Mouse (Mus musculus) myocyte (in vitro differentiated cells): Measurements from ENCODE around the gene Mtrf1l. TPM values are rescaled to one million over a fixed set of nuclear protein-coding genes. Genes with fewer than 3 reads are reported as not detected.

Source experiments
- H3K27me3 ChIP-seq: one replicate; pipeline ENCODE4 v1.6.1; 2011; ENCODE audit not compliant: control insufficient read depth, insufficient read depth, insufficient read length
- H3K36me3 ChIP-seq: one replicate; pipeline ENCODE4 v1.6.1; 2011; ENCODE audit not compliant: control insufficient read depth, insufficient read depth
- H3K4me2 ChIP-seq: one replicate; pipeline ENCODE4 v1.6.1; 2011; ENCODE audit warnings: low read depth, control low read depth
- H3K4me3 ChIP-seq: one replicate; pipeline ENCODE4 v1.5.1; 2011; ENCODE audit warnings: mild to moderate bottlenecking, control low read depth, moderate library complexity
- H3K79me2 ChIP-seq: one replicate; pipeline ENCODE4 v1.6.1; 2011; ENCODE audit not compliant: control insufficient read depth, insufficient read depth
- H3ac ChIP-seq: one replicate; pipeline ENCODE4 v1.6.1; 2011; ENCODE audit not compliant: control insufficient read depth, insufficient read length
- CEBPB ChIP-seq: IDR thresholded peaks from 2 replicates; pipeline ENCODE4 v1.6.1; 2011; ENCODE audit warnings: mild to moderate bottlenecking, moderate library complexity; ENCODE audit not compliant: poor library complexity, insufficient read depth, severe bottlenecking
- E2F4 ChIP-seq: IDR thresholded peaks from one replicate; pipeline ENCODE4 v1.6.1; 2011; ENCODE audit warnings: mild to moderate bottlenecking, control low read depth, moderate library complexity; ENCODE audit not compliant: insufficient read depth
- MAX ChIP-seq: IDR thresholded peaks from one replicate; pipeline ENCODE4 v1.6.1; 2011; ENCODE audit warnings: low read depth, mild to moderate bottlenecking, control low read depth
- MYOD1 ChIP-seq, 3 experiments: IDR thresholded peaks; one replicate each; pipeline ENCODE4 v1.6.1; 2011; ENCODE audit warnings: control low read depth in 2 of 3, low read depth in 2 of 3, mild to moderate bottlenecking in 2 of 3, moderate library complexity in 1 of 3; ENCODE audit not compliant: insufficient read length in 2 of 3, control insufficient read depth in 1 of 3
- MYOG ChIP-seq, 3 experiments: IDR thresholded peaks; one replicate each; pipeline ENCODE4 v1.6.1; 2011; ENCODE audit warnings: control low read depth in 2 of 3, low read depth in 2 of 3, mild to moderate bottlenecking in 2 of 3; ENCODE audit not compliant: insufficient read length in 2 of 3, control insufficient read depth in 1 of 3, insufficient read depth in 1 of 3
- POLR2A ChIP-seq: IDR thresholded peaks from one replicate; pipeline ENCODE4 v1.6.1; 2011; ENCODE audit warnings: low read depth, mild to moderate bottlenecking, control low read depth, moderate library complexity; ENCODE audit not compliant: insufficient read length
- POLR2AphosphoS2 ChIP-seq: IDR thresholded peaks from one replicate; pipeline ENCODE4 v1.6.1; 2011; ENCODE audit warnings: low read depth, control low read depth; ENCODE audit not compliant: insufficient read length
- REST ChIP-seq: IDR thresholded peaks from one replicate; pipeline ENCODE4 v1.6.1; 2011; ENCODE audit warnings: mild to moderate bottlenecking, control low read depth, moderate library complexity; ENCODE audit not compliant: insufficient read depth, insufficient read length
- SRF ChIP-seq: IDR thresholded peaks from one replicate; pipeline ENCODE4 v1.6.1; 2011; ENCODE audit warnings: low read depth; ENCODE audit not compliant: control insufficient read depth, insufficient read length
- TCF12 ChIP-seq: IDR thresholded peaks from one replicate; pipeline ENCODE4 v1.6.1; 2011; ENCODE audit warnings: mild to moderate bottlenecking, control low read depth; ENCODE audit not compliant: poor library complexity, insufficient read depth, severe bottlenecking
- TCF3 ChIP-seq: IDR thresholded peaks from one replicate; pipeline ENCODE4 v1.6.1; 2011; ENCODE audit warnings: low read depth, control low read depth; ENCODE audit not compliant: insufficient read length
- USF1 ChIP-seq: IDR thresholded peaks from one replicate; pipeline ENCODE4 v1.6.1; 2011; ENCODE audit warnings: low read depth, mild to moderate bottlenecking, control low read depth, moderate library complexity
- polyA plus RNA-seq: library from polyadenylated mRNA; unstranded; fragments of >200 nt; fragmentation: generic; extraction: Trizol; gene quantifications from one replicate; pipeline ENCODE4 v1.2.1, GENCODE M21; 2012; ENCODE audit warnings: missing spikeins

The Mtrf1l gene
- polyA plus RNA-seq, 1 experiment, result 2.7 TPM

- Histone ChIP-seq H3ac (no peak overlapping the region), H3K36me3 (peaks cover 36% of the 10 kb centered on the region), H3K4me3 (no peak overlapping the region), H3K79me2 (peaks cover 52% of the 10 kb centered on the region), H3K27me3 (no peaks in the 10 kb centered on the region), H3K4me2 (no peak overlapping the region)
- TF ChIP-seq MAX (no peak), USF1 (no peak), REST (no peak), POLR2A (no peak), SRF (no peak), CEBPB (no peak), MYOG (IDR thresholded peaks at IDR 0.05; ENCODE audit: control insufficient read depth in 1 of 3, insufficient read depth in 1 of 3, insufficient read length in 2 of 3, low read depth in 2 of 3) (no peak), E2F4 (no peak), MYOD1 (IDR thresholded peaks at IDR 0.05; ENCODE audit: control insufficient read depth in 1 of 3, insufficient read length in 2 of 3, low read depth in 2 of 3) (no peak)
Observed at GRCm38 (mm10) chr10:5800490-5800889, 23.2 kb downstream of the Mtrf1l start.

GRCm38 (mm10) chr10:5798069-5798468, 25.6 kb downstream of the Mtrf1l start:
- TF ChIP-seq MAX (no peak), POLR2A (no peak), MYOD1 (IDR thresholded peaks at IDR 0.05; ENCODE audit: control insufficient read depth in 1 of 3, insufficient read length in 2 of 3, low read depth in 2 of 3) (no peak)
- no peak overlapping the region for H3K4me2 ChIP-seq
- no peaks in the 10 kb centered on the region for H3K27me3 ChIP-seq
- no peak overlapping the region for H3ac ChIP-seq
- H3K36me3 ChIP-seq, result peaks cover 36% of the 10 kb centered on the region
- H3K79me2 ChIP-seq, result peaks cover 34% of the 10 kb centered on the region
- H3K4me3 ChIP-seq, result no peak overlapping the region

- Histone ChIP-seq H3K27me3 (peaks cover 10% of the 10 kb centered on the region), H3K79me2 (no peaks in the 10 kb centered on the region), H3K4me2 (no peak overlapping the region), H3K36me3 (no peaks in the 10 kb centered on the region), H3K4me3 (no peak overlapping the region), H3ac (no peak overlapping the region)
- no peak for TF ChIP-seq CEBPB
- TF ChIP-seq MYOG (IDR thresholded peaks at IDR 0.05; ENCODE audit: control insufficient read depth in 1 of 3, insufficient read depth in 1 of 3, insufficient read length in 2 of 3, low read depth in 2 of 3), result no peak
- TF ChIP-seq MYOD1 (IDR thresholded peaks at IDR 0.05; ENCODE audit: control insufficient read depth in 1 of 3, insufficient read length in 2 of 3, low read depth in 2 of 3), result no peak
- no peak for TF ChIP-seq REST
- TF ChIP-seq E2F4, result no peak
- TF ChIP-seq USF1, result no peak
- TF ChIP-seq TCF12, result no peak
- TF ChIP-seq MAX, result no peak
- no peak for TF ChIP-seq TCF3
- TF ChIP-seq POLR2A, result no peak
- no peak for TF ChIP-seq POLR2AphosphoS2
- no peak for TF ChIP-seq SRF
Observed at GRCm38 (mm10) chr10:5790657-5791056, 33.1 kb downstream of the Mtrf1l start.

GRCm38 (mm10) chr10:5786923-5787322, 36.8 kb downstream of the Mtrf1l start:
- TF ChIP-seq TCF12, result no peak
- no peak for TF ChIP-seq CEBPB
- no peak for TF ChIP-seq MYOD1 (IDR thresholded peaks at IDR 0.05; ENCODE audit: control insufficient read depth in 1 of 3, insufficient read length in 2 of 3, low read depth in 2 of 3)
- TF ChIP-seq MYOG (IDR thresholded peaks at IDR 0.05; ENCODE audit: control insufficient read depth in 1 of 3, insufficient read depth in 1 of 3, insufficient read length in 2 of 3, low read depth in 2 of 3), result no peak
- TF ChIP-seq REST, result no peak
- TF ChIP-seq USF1, result no peak
- no peak overlapping the region for H3K4me2 ChIP-seq
- peaks cover 10% of the 10 kb centered on the region for H3K27me3 ChIP-seq

More at GRCm38 (mm10) chr10:5786923-5787322, 36.8 kb downstream of the Mtrf1l start:
- Histone ChIP-seq H3K79me2 (no peaks in the 10 kb centered on the region), H3K4me3 (no peak overlapping the region), H3K36me3 (no peaks in the 10 kb centered on the region), H3ac (no peak overlapping the region)

Other genes with a start within 250 kb of the Mtrf1l start
- gene Myct1, start 230.1 kb downstream of the Mtrf1l start, polyA plus RNA-seq, result not detected
- gene Vip, start 184.7 kb downstream of the Mtrf1l start, polyA plus RNA-seq, result not detected
- gene Fbxo5, start 18.3 kb downstream of the Mtrf1l start, polyA plus RNA-seq, result 6.3 TPM
- gene Rgs17, start 98.5 kb upstream of the Mtrf1l start, polyA plus RNA-seq, result 0.49 TPM